Mouse (Mus musculus) layer of hippocampus, adult 2 months (tissue): ENCODE results near the gene Chp1. TPM values are rescaled to one million over a fixed set of nuclear protein-coding genes. Genes with fewer than 3 reads are reported as not detected.
"Not testable (repeated sequence)": the region's sequence is repeated elsewhere in the genome, so short reads cannot be mapped to it uniquely, and the experiment has no call there.

Experiments used
- DNase-seq, 2 experiments: peaks; one replicate each; pipeline ENCODE4 v3.0.0; 2022; ENCODE audit warnings: low spot score in 2 of 2
- H3K27ac ChIP-seq: fragments of 200-600 bp; 2 replicates; pipeline ENCODE4 v1.8.1; 2022
- H3K4me3 ChIP-seq: fragments of 200-600 bp; 2 replicates; pipeline ENCODE4 v1.8.1; 2022; ENCODE audit warnings: mild to moderate bottlenecking
- CTCF ChIP-seq: fragments of 200-600 bp; conservative IDR thresholded peaks from 2 replicates; pipeline ENCODE4 v1.8.1; 2022; ENCODE audit warnings: antibody characterized with exemption, mild to moderate bottlenecking, moderate library complexity
- long read RNA-seq, 2 experiments: library from polyadenylated mRNA; stranded (forward); transcript quantifications; one replicate each; pipeline ENCODE4 v2.0.0; 2021; ENCODE audit warnings: borderline mapping rate in 2 of 2
- total RNA-seq, 2 experiments: library from RNA; stranded (reverse); gene quantifications; 2 replicates each; pipeline ENCODE4 v1.2.3; 2021

The Chp1 gene
- 100 to 1,000 TPM; 155 to 157 TPM for total RNA-seq
- long read RNA-seq, experiment 1, transcript Chp1-201 (7 exons, 2,609 nt): major isoform, 59 of 84 reads
- long read RNA-seq, experiment 1, partial matches to known transcripts: 6 of 84 reads
- long read RNA-seq, experiment 1, other reads (novel, unspliced or antisense): 15 of 84 reads
- long read RNA-seq, experiment 2, transcript Chp1-201 (7 exons, 2,609 nt): major isoform, 103 of 125 reads
- long read RNA-seq, experiment 2, partial matches to known transcripts: 3 of 125 reads
- long read RNA-seq, experiment 2, other reads (novel, unspliced or antisense): 17 of 125 reads

GRCm38 (mm10) chr2:119547522-119548370, at the start of gene Chp1, which contains the start of gene Exd1:
TSS of gene Chp1 (plus strand) at chr2:119547697.
TSS of gene Exd1 (minus strand) at chr2:119547627.
- peak within 1 kb of the TSS; percentile 69 for H3K4me3 ChIP-seq
- peak within 1 kb of the TSS; percentile 93 for H3K27ac ChIP-seq
- peak; percentile 98 to 99 for DNase-seq
- no peak for TF ChIP-seq CTCF

GRCm38 (mm10) chr2:119498859-119499258, 48.6 kb upstream of the Chp1 start:
- Histone ChIP-seq H3K4me3 (no peak overlapping the region), H3K27ac (no peak overlapping the region)
- TF ChIP-seq CTCF: no peak
- no peak for DNase-seq

GRCm38 (mm10) chr2:119500965-119501652, 46.4 kb upstream of the Chp1 start:
- Histone ChIP-seq H3K27ac (no peak overlapping the region), H3K4me3 (no peak overlapping the region)
- no peak for TF ChIP-seq CTCF
- no peak for DNase-seq

GRCm38 (mm10) chr2:119507108-119507507, 40.4 kb upstream of the Chp1 start:
- Histone ChIP-seq H3K4me3 (no peak overlapping the region), H3K27ac (no peak overlapping the region)
- peak; percentile 27 for TF ChIP-seq CTCF
- DNase-seq: no peak

- not testable (repeated sequence) for H3K27ac ChIP-seq, DNase-seq, H3K4me3 ChIP-seq
Observed at GRCm38 (mm10) chr2:119508518-119508917, 39.0 kb upstream of the Chp1 start.

GRCm38 (mm10) chr2:119510856-119511255, 36.6 kb upstream of the Chp1 start:
- no peak overlapping the region for H3K4me3 ChIP-seq
- TF ChIP-seq CTCF: no peak
- no peak for DNase-seq
- H3K27ac ChIP-seq: no peak overlapping the region

- no peak for TF ChIP-seq CTCF
- H3K4me3 ChIP-seq: no peak overlapping the region
- no peak for DNase-seq
- no peak overlapping the region for H3K27ac ChIP-seq
Observed at GRCm38 (mm10) chr2:119512292-119512691, 35.2 kb upstream of the Chp1 start.

GRCm38 (mm10) chr2:119514026-119514522, 33.4 kb upstream of the Chp1 start:
- no peak overlapping the region for H3K27ac ChIP-seq
- DNase-seq: no peak
- TF ChIP-seq CTCF: no peak
- H3K4me3 ChIP-seq: no peak overlapping the region

- no peak for TF ChIP-seq CTCF
- Histone ChIP-seq H3K27ac (no peak overlapping the region), H3K4me3 (no peak overlapping the region)
- DNase-seq: no peak
Observed at GRCm38 (mm10) chr2:119516811-119517210, 30.7 kb upstream of the Chp1 start.

- peak; percentile 73 for TF ChIP-seq CTCF
- peak in 1 of 2 experiments; percentile 1 for DNase-seq
- H3K4me3 ChIP-seq: no peak overlapping the region
- H3K27ac ChIP-seq: no peak overlapping the region
Observed at GRCm38 (mm10) chr2:119520550-119520949, 26.9 kb upstream of the Chp1 start.

- TF ChIP-seq CTCF: no peak
- no peak overlapping the region for H3K4me3 ChIP-seq
- no peak for DNase-seq
- H3K27ac ChIP-seq: no peak overlapping the region
Observed at GRCm38 (mm10) chr2:119523836-119524235, 23.7 kb upstream of the Chp1 start.

- TF ChIP-seq CTCF: no peak
- DNase-seq: no peak
Observed at GRCm38 (mm10) chr2:119525422-119525821, 22.1 kb upstream of the Chp1 start.

GRCm38 (mm10) chr2:119538802-119539201, 8.7 kb upstream of the Chp1 start:
- no peak for DNase-seq
- Histone ChIP-seq H3K27ac (no peak overlapping the region), H3K4me3 (no peak overlapping the region)
- TF ChIP-seq CTCF: no peak

More at GRCm38 (mm10) chr2:119525422-119525821, 22.1 kb upstream of the Chp1 start:
- H3K4me3 ChIP-seq: no peak overlapping the region
- no peak overlapping the region for H3K27ac ChIP-seq
